Mouse (Mus musculus) lung, postnatal 10 days (tissue): Measurements from ENCODE around the gene Ntmt1.

Experiments used
- DNase-seq: peaks from one replicate; pipeline ENCODE4 v3.0.0; 2021

The Ntmt1 gene

GRCm38 (mm10) chr2:30826825-30827748 is 19.5 kb downstream of the Ntmt1 start:
- peak; percentile 82 for DNase-seq

GRCm38 (mm10) chr2:30827749-30828475 is 20.3 kb downstream of the Ntmt1 start:
- DNase-seq = peak; percentile 97

GRCm38 (mm10) chr2:30829315-30829714 is 21.7 kb downstream of the Ntmt1 start:
- DNase-seq = peak; percentile 60

GRCm38 (mm10) chr2:30830283-30830795 is 22.7 kb downstream of the Ntmt1 start, which contains the start of gene Asb6:
Gene Asb6, minus strand, starts transcription at chr2:30830333.
- DNase-seq = no peak

- DNase-seq = no peak
These were observed 26.0 kb downstream of the Ntmt1 start for GRCm38 (mm10) chr2:30833644-30834043.

- no peak for DNase-seq
These were observed 26.9 kb downstream of the Ntmt1 start, which contains the start of gene Prrx2 for GRCm38 (mm10) chr2:30834373-30835022. Gene Prrx2, plus strand, starts transcription at chr2:30834972.

- no peak for DNase-seq
These were observed 28.8 kb downstream of the Ntmt1 start for GRCm38 (mm10) chr2:30836238-30836990.

- DNase-seq = no peak
These were observed 35.0 kb downstream of the Ntmt1 start for GRCm38 (mm10) chr2:30842615-30843014.

GRCm38 (mm10) chr2:30845152-30846070 is 37.8 kb downstream of the Ntmt1 start:
- DNase-seq = peak; percentile 50

- DNase-seq = no peak
These were observed 38.6 kb downstream of the Ntmt1 start for GRCm38 (mm10) chr2:30846236-30846635.

GRCm38 (mm10) chr2:30846723-30847122 is 39.1 kb downstream of the Ntmt1 start:
- DNase-seq = peak; percentile 19

- DNase-seq = no peak
These were observed 40.6 kb downstream of the Ntmt1 start for GRCm38 (mm10) chr2:30848184-30848583.

GRCm38 (mm10) chr2:30850581-30850980 is 43.0 kb downstream of the Ntmt1 start:
- DNase-seq = peak; percentile 47

GRCm38 (mm10) chr2:30852771-30853313 is 45.2 kb downstream of the Ntmt1 start:
- DNase-seq = peak; percentile 62

- DNase-seq = no peak
These were observed 49.5 kb downstream of the Ntmt1 start for GRCm38 (mm10) chr2:30857076-30857475.

GRCm38 (mm10) chr2:30859782-30860181 is 52.2 kb downstream of the Ntmt1 start:
- DNase-seq = no peak

- DNase-seq = no peak
These were observed 54.5 kb downstream of the Ntmt1 start for GRCm38 (mm10) chr2:30862081-30862480.

GRCm38 (mm10) chr2:30863574-30863973 is 55.9 kb downstream of the Ntmt1 start:
- no peak for DNase-seq

- DNase-seq = peak; percentile 42
These were observed 57.3 kb downstream of the Ntmt1 start for GRCm38 (mm10) chr2:30864968-30865381.

GRCm38 (mm10) chr2:30865426-30865825 is 57.8 kb downstream of the Ntmt1 start:
- DNase-seq = no peak

- DNase-seq = peak; percentile 77
These were observed 63.2 kb downstream of the Ntmt1 start for GRCm38 (mm10) chr2:30870863-30871262.
